Mouse (Mus musculus): ENCODE results near the gene 1810009A15Rik. TPM values are rescaled to one million over a fixed set of nuclear protein-coding genes. Genes with fewer than 3 reads are reported as not detected.

The 1810009A15Rik gene
- total and polyA plus RNA-seq, 2 experiments, result 10.8 to 34.0 TPM

- no peak for DNase-seq (ENCODE audit: extremely low read depth, low read depth, low spot score)
- peaks cover 4% of the 10 kb centered on the region; the same call in 1 of the 2 replicates for H3K79me2 ChIP-seq (ENCODE audit: control insufficient read depth, insufficient read depth, low read length)
- H3K9ac ChIP-seq (ENCODE audit: low read depth, low read length), result peak overlapping the region; percentile 10; the same call in 1 of the 2 replicates
- H3K4me1 ChIP-seq (ENCODE audit: control insufficient read depth, insufficient read depth, low read length), result peaks cover 4% of the 10 kb centered on the region; the same call in 1 of the 2 replicates
- H3K27ac ChIP-seq (replicated peaks; ENCODE audit: insufficient read depth, low read depth, low read length), result 0 out of 2 replicates have a peak overlapping the region, but pooled peaks have one; percentile 2
- WGBS, result 24% methylated on average over 9 of the region's 9 CpGs
- no peak for TF ChIP-seq CTCF (IDR thresholded peaks at IDR 0.05; ENCODE audit: low read depth, low read length)
- no peak for TF ChIP-seq POLR2A (IDR thresholded peaks at IDR 0.05; ENCODE audit: extremely low read depth, insufficient read depth, low read length)
- peaks cover 7% of the 10 kb centered on the region; the same call in 1 of the 2 replicates for H3K36me3 ChIP-seq (ENCODE audit: control insufficient read depth, insufficient read depth, low read length)
- no peaks in the 10 kb centered on the region for H3K27me3 ChIP-seq (ENCODE audit: control insufficient read depth, insufficient read depth, low read length)
- H3K4me3 ChIP-seq (ENCODE audit: insufficient read depth, low read depth, low read length), result peak overlapping the region; percentile 27; the same call in 1 of the 2 replicates
Measured at GRCm38 (mm10) chr19:8921741-8922140, 33.1 kb downstream of the 1810009A15Rik start.

- TF ChIP-seq POLR2A (IDR thresholded peaks at IDR 0.05; ENCODE audit: extremely low read depth, insufficient read depth, low read length) (no peak), CTCF (IDR thresholded peaks at IDR 0.05; ENCODE audit: low read depth, low read length) (no peak)
- Histone ChIP-seq H3K79me2 (ENCODE audit: control insufficient read depth, insufficient read depth, low read length) (peaks cover 4% of the 10 kb centered on the region; the same call in 1 of the 2 replicates), H3K27ac (replicated peaks; ENCODE audit: insufficient read depth, low read depth, low read length) (no peak overlapping the region), H3K9ac (ENCODE audit: low read depth, low read length) (no peak overlapping the region), H3K4me1 (ENCODE audit: control insufficient read depth, insufficient read depth, low read length) (peaks cover 10% of the 10 kb centered on the region), H3K27me3 (ENCODE audit: control insufficient read depth, insufficient read depth, low read length) (no peaks in the 10 kb centered on the region), H3K4me3 (ENCODE audit: insufficient read depth, low read depth, low read length) (no peak overlapping the region), H3K36me3 (ENCODE audit: control insufficient read depth, insufficient read depth, low read length) (peaks cover 5% of the 10 kb centered on the region; the same call in 1 of the 2 replicates)
- DNase-seq (ENCODE audit: extremely low read depth, low read depth, low spot score), result no peak
- 86% methylated on average over 2 of the region's 2 CpGs for WGBS
Measured at GRCm38 (mm10) chr19:8926766-8927165, 38.1 kb downstream of the 1810009A15Rik start.

- Histone ChIP-seq H3K79me2 (ENCODE audit: control insufficient read depth, insufficient read depth, low read length) (no peaks in the 10 kb centered on the region), H3K4me3 (ENCODE audit: insufficient read depth, low read depth, low read length) (no peak overlapping the region), H3K9ac (ENCODE audit: low read depth, low read length) (no peak overlapping the region), H3K4me1 (ENCODE audit: control insufficient read depth, insufficient read depth, low read length) (peaks cover 9% of the 10 kb centered on the region), H3K36me3 (ENCODE audit: control insufficient read depth, insufficient read depth, low read length) (peaks cover 3% of the 10 kb centered on the region; the same call in 1 of the 2 replicates), H3K27ac (replicated peaks; ENCODE audit: insufficient read depth, low read depth, low read length) (no peak overlapping the region), H3K27me3 (ENCODE audit: control insufficient read depth, insufficient read depth, low read length) (no peaks in the 10 kb centered on the region)
- TF ChIP-seq POLR2A (IDR thresholded peaks at IDR 0.05; ENCODE audit: extremely low read depth, insufficient read depth, low read length) (no peak), CTCF (IDR thresholded peaks at IDR 0.05; ENCODE audit: low read depth, low read length) (no peak)
- WGBS, result 93% methylated on average over 12 of the region's 12 CpGs
- DNase-seq (ENCODE audit: extremely low read depth, low read depth, low spot score), result no peak
Measured at GRCm38 (mm10) chr19:8927891-8928525, 39.4 kb downstream of the 1810009A15Rik start.

- H3K9ac ChIP-seq (ENCODE audit: low read depth, low read length), result peak overlapping the region; percentile 6; the same call in 1 of the 2 replicates
- peaks cover 9% of the 10 kb centered on the region for H3K4me1 ChIP-seq (ENCODE audit: control insufficient read depth, insufficient read depth, low read length)
- no peak for TF ChIP-seq CTCF (IDR thresholded peaks at IDR 0.05; ENCODE audit: low read depth, low read length)
- no peak for TF ChIP-seq POLR2A (IDR thresholded peaks at IDR 0.05; ENCODE audit: extremely low read depth, insufficient read depth, low read length)
- DNase-seq (ENCODE audit: extremely low read depth, low read depth, low spot score), result no peak
- H3K36me3 ChIP-seq (ENCODE audit: control insufficient read depth, insufficient read depth, low read length), result peaks cover 8% of the 10 kb centered on the region; the same call in 1 of the 2 replicates
- H3K4me3 ChIP-seq (ENCODE audit: insufficient read depth, low read depth, low read length), result peak overlapping the region; percentile 82; the same call in 1 of the 2 replicates
- no peaks in the 10 kb centered on the region for H3K79me2 ChIP-seq (ENCODE audit: control insufficient read depth, insufficient read depth, low read length)
- peak overlapping the region; percentile 43 for H3K27ac ChIP-seq (replicated peaks; ENCODE audit: insufficient read depth, low read depth, low read length)
- H3K27me3 ChIP-seq (ENCODE audit: control insufficient read depth, insufficient read depth, low read length), result no peaks in the 10 kb centered on the region
- 28% methylated on average over 16 of the region's 16 CpGs for WGBS
Measured at GRCm38 (mm10) chr19:8928689-8929223, 40.1 kb downstream of the 1810009A15Rik start.

- WGBS, result under 1% methylated on average over 65 of the region's 74 CpGs
- Histone ChIP-seq H3K4me1 (ENCODE audit: control insufficient read depth, insufficient read depth, low read length) (peaks cover 9% of the 10 kb centered on the region), H3K4me3 (ENCODE audit: insufficient read depth, low read depth, low read length) (peak within 1 kb of the TSS; percentile 82), H3K36me3 (ENCODE audit: control insufficient read depth, insufficient read depth, low read length) (peaks cover 9% of the 10 kb centered on the region; the same call in 1 of the 2 replicates), H3K27ac (replicated peaks; ENCODE audit: insufficient read depth, low read depth, low read length) (peak within 1 kb of the TSS; percentile 80), H3K9ac (ENCODE audit: low read depth, low read length) (peak within 1 kb of the TSS; percentile 96), H3K27me3 (ENCODE audit: control insufficient read depth, insufficient read depth, low read length) (no peaks in the 10 kb centered on the region), H3K79me2 (ENCODE audit: control insufficient read depth, insufficient read depth, low read length) (no peaks in the 10 kb centered on the region)
- 0 out of 2 replicates have a peak, but pooled peaks have one; percentile 13 for TF ChIP-seq CTCF (IDR thresholded peaks at IDR 0.05; ENCODE audit: low read depth, low read length)
- peak; percentile 34; the same call in 1 of the 2 replicates for TF ChIP-seq POLR2A (IDR thresholded peaks at IDR 0.05; ENCODE audit: extremely low read depth, insufficient read depth, low read length)
- DNase-seq (ENCODE audit: extremely low read depth, low read depth, low spot score), result peak; percentile 84
Measured at GRCm38 (mm10) chr19:8929224-8930088, 40.8 kb downstream of the 1810009A15Rik start, which contains the start of the genes Rom1 and Eml3. Gene Rom1 (minus strand): TSS chr19:8929356. Gene Eml3 (plus strand): TSS chr19:8929552.

Data from liver, adult 2 months (tissue).